Mouse (Mus musculus) heart, postnatal 0 days (tissue): ENCODE results near the gene Olfr655. TPM values are rescaled to one million over a fixed set of nuclear protein-coding genes. Genes with fewer than 3 reads are reported as not detected.

Experiments used
- ATAC-seq: fragments of 200-750 bp; cut with Nextera tagmentation; 2 replicates; pipeline ENCODE4 v1.8.0; 2017; ENCODE audit warnings: low read depth, moderate number of reproducible peaks, moderate library complexity; ENCODE audit not compliant: insufficient read depth
- DNase-seq: peaks from one replicate; pipeline ENCODE4 v3.0.0-alpha.2; 2016; ENCODE audit warnings: low spot score
- H3K27ac ChIP-seq: fragments of 300-500 bp; sonication (generic); 2 replicates; pipeline ENCODE4 v1.5.1; 2014; ENCODE audit warnings: low read depth, mild to moderate bottlenecking
- H3K27me3 ChIP-seq: fragments of 300-500 bp; sonication (generic); 2 replicates; pipeline ENCODE4 v1.6.1; 2014; ENCODE audit warnings: low read length, mixed read lengths; ENCODE audit not compliant: control insufficient read depth, insufficient read depth
- H3K36me3 ChIP-seq: fragments of 300-500 bp; sonication (generic); replicated peaks from 2 replicates; pipeline ENCODE4 v1.6.1; 2014; ENCODE audit warnings: low read length, mixed read lengths; ENCODE audit not compliant: control insufficient read depth, insufficient read depth
- H3K4me1 ChIP-seq: fragments of 300-500 bp; sonication (generic); 2 replicates; pipeline ENCODE4 v1.6.1; 2014; ENCODE audit warnings: antibody characterized with exemption; ENCODE audit not compliant: control insufficient read depth, insufficient read depth
- H3K4me2 ChIP-seq: fragments of 300-500 bp; sonication (generic); 2 replicates; pipeline ENCODE4 v1.6.1; 2014; ENCODE audit warnings: low read depth, mild to moderate bottlenecking, low read length, moderate library complexity
- H3K4me3 ChIP-seq: fragments of 300-500 bp; sonication (generic); 2 replicates; pipeline ENCODE4 v1.5.1; 2014; ENCODE audit warnings: low read depth, low read length
- H3K9ac ChIP-seq: fragments of 300-500 bp; sonication (generic); replicated peaks from 2 replicates; pipeline ENCODE4 v1.6.1; 2014; ENCODE audit warnings: low read depth, low read length, mixed read lengths
- H3K9me3 ChIP-seq: fragments of 300-500 bp; sonication (generic); replicated peaks from 2 replicates; pipeline ENCODE4 v1.6.1; 2016; ENCODE audit warnings: low read length; ENCODE audit not compliant: control insufficient read depth
- CTCF ChIP-seq: IDR thresholded peaks from 2 replicates; pipeline ENCODE4 v1.5.1; 2016; ENCODE audit warnings: antibody characterized with exemption, control low read depth, low read depth
- EP300 ChIP-seq: IDR thresholded peaks from 2 replicates; pipeline ENCODE4 v1.6.1; 2016; ENCODE audit warnings: antibody characterized with exemption, low read depth
- WGBS: fragments of 180-500 bp; shearing (Covaris S2); extraction: QIAGEN DNeasy Blood & Tissue Kit; methylation state at CpG from one replicate; pipeline ENCODE4 v1.1.7; 2014; 5-methylcytosine and 5-hydroxymethylcytosine counted together
- polyA plus RNA-seq: library from polyadenylated mRNA; unstranded; fragments of >200 nt; fragmentation: Nextera tagmentation; extraction: Ambion mirVana; gene quantifications from 2 replicates; pipeline ENCODE4 v1.2.1, GENCODE M21; 2015
- total RNA-seq: library from RNA; depleted of rRNA; stranded (reverse); fragments of >200 nt; gene quantifications from 2 replicates; pipeline ENCODE4 v1.2.3, GENCODE M21; 2014; ENCODE audit warnings: low replicate concordance; rRNA removed

The Olfr655 gene
- total and polyA plus RNA-seq, 2 experiments from 2014 or later = not detected

- 63% methylated on average over 1 of the region's 1 CpGs for WGBS
- no peaks in the 10 kb centered on the region for H3K9me3 ChIP-seq
- no peaks in the 10 kb centered on the region for H3K4me1 ChIP-seq
- no peak overlapping the region for H3K9ac ChIP-seq
- DNase-seq (no peak), ATAC-seq (no peak)
- H3K4me3 ChIP-seq = no peak overlapping the region
- no peaks in the 10 kb centered on the region for H3K27me3 ChIP-seq
- no peak overlapping the region for H3K4me2 ChIP-seq
- no peak overlapping the region for H3K27ac ChIP-seq
- no peaks in the 10 kb centered on the region for H3K36me3 ChIP-seq
- TF ChIP-seq EP300 (no peak), CTCF (no peak)
These were observed 48.9 kb downstream of the Olfr655 start for GRCm38 (mm10) chr7:104552700-104553099.

DNA sequence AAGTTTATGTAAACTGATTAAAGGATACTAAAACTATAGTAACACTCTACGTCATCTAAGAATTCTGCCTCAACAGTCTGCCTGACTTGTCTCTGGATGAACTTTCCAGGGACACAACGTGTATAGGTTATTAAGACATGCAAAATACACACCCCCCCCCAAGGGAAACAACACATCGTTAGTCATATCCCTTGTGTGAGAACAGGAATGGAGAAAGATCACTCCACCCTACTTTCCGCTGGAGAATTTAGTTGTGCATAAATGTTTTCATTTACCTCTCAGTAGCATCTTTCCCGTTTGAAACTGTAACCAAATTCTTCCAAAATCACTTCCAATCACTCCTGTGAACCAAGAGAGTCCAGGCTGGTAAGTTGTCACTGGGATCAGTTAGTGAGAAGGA lies 51.7 kb downstream of the Olfr655 start, which contains the start of gene Olfr651:
TSS of gene Olfr651 (plus strand) at position 301 of the 400 bp plus-strand sequence.
- Histone ChIP-seq H3K4me1 (no peaks in the 10 kb centered on the region), H3K27me3 (no peaks in the 10 kb centered on the region), H3K4me3 (no peak within 1 kb of the TSS), H3K9ac (no peak within 1 kb of the TSS), H3K27ac (no peak within 1 kb of the TSS), H3K36me3 (no peaks in the 10 kb centered on the region), H3K9me3 (no peaks in the 10 kb centered on the region), H3K4me2 (no peak within 1 kb of the TSS)
- DNase-seq = no peak
- WGBS = 61% methylated on average over 5 of the region's 5 CpGs
- TF ChIP-seq EP300 (no peak), CTCF (no peak)
- no peak for ATAC-seq

Other genes with a start within 250 kb of the Olfr655 start
- gene Trim12c, start 248.4 kb downstream of the Olfr655 start, total RNA-seq = 3.9 and 7.1 TPM in 2 replicates
- 1.5 and 1.7 TPM in 2 replicates for gene Trim12c, start 248.4 kb downstream of the Olfr655 start, polyA plus RNA-seq
- not detected in 2 replicates for gene Trim30b, start 231.9 kb downstream of the Olfr655 start, total RNA-seq
- gene Trim30b, start 231.9 kb downstream of the Olfr655 start, polyA plus RNA-seq = 0.16 and 0.18 TPM in 2 replicates
- gene Trim30c, start 200.9 kb downstream of the Olfr655 start, total RNA-seq = not detected in 2 replicates
- 0.18 TPM in 1 of 2 replicates, not detected in the other for gene Trim30c, start 200.9 kb downstream of the Olfr655 start, polyA plus RNA-seq
- 8.0 and 8.9 TPM in 2 replicates for gene Trim30a, start 136.6 kb downstream of the Olfr655 start, total RNA-seq
- 1.5 and 1.7 TPM in 2 replicates for gene Trim30a, start 136.6 kb downstream of the Olfr655 start, polyA plus RNA-seq
- 0.46 and 1.5 TPM in 2 replicates for gene Trim30d, start 93.9 kb downstream of the Olfr655 start, total RNA-seq
- 0.46 and 0.48 TPM in 2 replicates for gene Trim30d, start 93.9 kb downstream of the Olfr655 start, polyA plus RNA-seq
- gene Olfr651, start 51.6 kb downstream of the Olfr655 start, total RNA-seq = not detected in 2 replicates
- gene Olfr651, start 51.6 kb downstream of the Olfr655 start, polyA plus RNA-seq = not detected in 2 replicates
- gene Olfr652, start 40.9 kb downstream of the Olfr655 start, total RNA-seq = not detected in 2 replicates
- not detected in 2 replicates for gene Olfr652, start 40.9 kb downstream of the Olfr655 start, polyA plus RNA-seq
- not detected in 2 replicates for gene Olfr653, start 24.5 kb downstream of the Olfr655 start, total RNA-seq
- not detected in 2 replicates for gene Olfr653, start 24.5 kb downstream of the Olfr655 start, polyA plus RNA-seq
- not detected in 2 replicates for gene Olfr654, start 14.8 kb downstream of the Olfr655 start, total RNA-seq
- not detected in 2 replicates for gene Olfr654, start 14.8 kb downstream of the Olfr655 start, polyA plus RNA-seq
- not detected in 2 replicates for gene Olfr656, start 12.2 kb upstream of the Olfr655 start, total RNA-seq
- not detected in 2 replicates for gene Olfr656, start 12.2 kb upstream of the Olfr655 start, polyA plus RNA-seq
- not detected in 2 replicates for gene Olfr657, start 23.0 kb upstream of the Olfr655 start, total RNA-seq
- not detected in 2 replicates for gene Olfr657, start 23.0 kb upstream of the Olfr655 start, polyA plus RNA-seq
- not detected in 2 replicates for gene Olfr658, start 45.5 kb upstream of the Olfr655 start, total RNA-seq
- gene Olfr658, start 45.5 kb upstream of the Olfr655 start, polyA plus RNA-seq = not detected in 2 replicates
- not detected in 2 replicates for gene Olfr659, start 65.0 kb upstream of the Olfr655 start, total RNA-seq
- not detected in 2 replicates for gene Olfr659, start 65.0 kb upstream of the Olfr655 start, polyA plus RNA-seq
- not detected in 2 replicates for gene Olfr661, start 84.7 kb upstream of the Olfr655 start, total RNA-seq
- not detected in 2 replicates for gene Olfr661, start 84.7 kb upstream of the Olfr655 start, polyA plus RNA-seq
- gene Usp17le, start 175.7 kb upstream of the Olfr655 start, total RNA-seq = not detected in 2 replicates
- not detected in 2 replicates for gene Usp17le, start 175.7 kb upstream of the Olfr655 start, polyA plus RNA-seq
- not detected in 2 replicates for gene Usp17lb, start 240.8 kb upstream of the Olfr655 start, total RNA-seq
- not detected in 2 replicates for gene Usp17lb, start 240.8 kb upstream of the Olfr655 start, polyA plus RNA-seq